Mouse (Mus musculus): ENCODE results near the gene Plcb4. TPM values are rescaled to one million over a fixed set of nuclear protein-coding genes. Genes with fewer than 3 reads are reported as not detected.
"Not testable (repeated sequence)": the region's sequence is repeated elsewhere in the genome, so short reads cannot be mapped to it uniquely, and the experiment has no call there.

The Plcb4 gene
- polyA plus RNA-seq, 1 experiment: 20.3 TPM

GRCm38 (mm10) chr2:135683684-135684440 lies 25.1 kb downstream of the Plcb4 start:
- TF ChIP-seq CTCF (IDR thresholded peaks at IDR 0.05; ENCODE audit: insufficient read depth, low read length) (no peak), POLR2A (IDR thresholded peaks at IDR 0.05; ENCODE audit: borderline replicate concordance, extremely low read depth, low read depth, low read length) (no peak)
- 86% methylated on average over 10 of the region's 10 CpGs for WGBS
- no peak for DNase-seq
- H3K4me3 ChIP-seq (replicated peaks; ENCODE audit: extremely low read depth, low read depth, low read length): no peak overlapping the region
- H3K4me1 ChIP-seq (ENCODE audit: control insufficient read depth, insufficient read depth, low read length): peaks cover 20% of the 10 kb centered on the region

GRCm38 (mm10) chr2:135686692-135687091 lies 27.9 kb downstream of the Plcb4 start:
- DNase-seq: no peak
- Histone ChIP-seq H3K4me1 (ENCODE audit: control insufficient read depth, insufficient read depth, low read length) (peaks cover 10% of the 10 kb centered on the region), H3K4me3 (replicated peaks; ENCODE audit: extremely low read depth, low read depth, low read length) (no peak overlapping the region)
- TF ChIP-seq CTCF (IDR thresholded peaks at IDR 0.05; ENCODE audit: insufficient read depth, low read length) (no peak), POLR2A (IDR thresholded peaks at IDR 0.05; ENCODE audit: borderline replicate concordance, extremely low read depth, low read depth, low read length) (no peak)
- WGBS: 53% methylated on average over 4 of the region's 4 CpGs

GRCm38 (mm10) chr2:135687585-135687984 lies 28.8 kb downstream of the Plcb4 start:
- peak; percentile 29 for DNase-seq
- 72% methylated on average over 5 of the region's 5 CpGs for WGBS
- Histone ChIP-seq H3K4me3 (replicated peaks; ENCODE audit: extremely low read depth, low read depth, low read length) (no peak overlapping the region), H3K4me1 (ENCODE audit: control insufficient read depth, insufficient read depth, low read length) (peaks cover 10% of the 10 kb centered on the region)
- TF ChIP-seq CTCF (IDR thresholded peaks at IDR 0.05; ENCODE audit: insufficient read depth, low read length) (no peak), POLR2A (IDR thresholded peaks at IDR 0.05; ENCODE audit: borderline replicate concordance, extremely low read depth, low read depth, low read length) (no peak)

- WGBS: 35% methylated on average over 12 of the region's 12 CpGs
- Histone ChIP-seq H3K4me3 (replicated peaks; ENCODE audit: extremely low read depth, low read depth, low read length) (no peak overlapping the region), H3K4me1 (ENCODE audit: control insufficient read depth, insufficient read depth, low read length) (peaks cover 8% of the 10 kb centered on the region)
- no peak for TF ChIP-seq CTCF (IDR thresholded peaks at IDR 0.05; ENCODE audit: insufficient read depth, low read length)
- no peak for TF ChIP-seq POLR2A (IDR thresholded peaks at IDR 0.05; ENCODE audit: borderline replicate concordance, extremely low read depth, low read depth, low read length)
- no peak for DNase-seq
Observed at GRCm38 (mm10) chr2:135692568-135693488, 34.0 kb downstream of the Plcb4 start.

GRCm38 (mm10) chr2:135700686-135701413 lies 42.0 kb downstream of the Plcb4 start:
- TF ChIP-seq POLR2A (IDR thresholded peaks at IDR 0.05; ENCODE audit: borderline replicate concordance, extremely low read depth, low read depth, low read length) (no peak), CTCF (IDR thresholded peaks at IDR 0.05; ENCODE audit: insufficient read depth, low read length) (no peak)
- 84% methylated on average over 7 of the region's 7 CpGs for WGBS
- DNase-seq: no peak
- peaks cover 3% of the 10 kb centered on the region; the same call in 1 of the 2 replicates for H3K4me1 ChIP-seq (ENCODE audit: control insufficient read depth, insufficient read depth, low read length)
- no peak overlapping the region for H3K4me3 ChIP-seq (replicated peaks; ENCODE audit: extremely low read depth, low read depth, low read length)

- 89% methylated on average over 5 of the region's 5 CpGs for WGBS
- Histone ChIP-seq H3K4me3 (replicated peaks; ENCODE audit: extremely low read depth, low read depth, low read length) (no peak overlapping the region), H3K4me1 (ENCODE audit: control insufficient read depth, insufficient read depth, low read length) (peaks cover 3% of the 10 kb centered on the region; the same call in 1 of the 2 replicates)
- no peak for TF ChIP-seq CTCF (IDR thresholded peaks at IDR 0.05; ENCODE audit: insufficient read depth, low read length)
- no peak for TF ChIP-seq POLR2A (IDR thresholded peaks at IDR 0.05; ENCODE audit: borderline replicate concordance, extremely low read depth, low read depth, low read length)
- no peak for DNase-seq
Observed at GRCm38 (mm10) chr2:135704673-135705072, 45.9 kb downstream of the Plcb4 start.

GRCm38 (mm10) chr2:135707305-135707704 lies 48.5 kb downstream of the Plcb4 start:
- WGBS: 89% methylated on average over 2 of the region's 2 CpGs
- DNase-seq: no peak
- H3K4me1 ChIP-seq (ENCODE audit: control insufficient read depth, insufficient read depth, low read length): peaks cover 14% of the 10 kb centered on the region
- no peak for TF ChIP-seq CTCF (IDR thresholded peaks at IDR 0.05; ENCODE audit: insufficient read depth, low read length)
- TF ChIP-seq POLR2A (IDR thresholded peaks at IDR 0.05; ENCODE audit: borderline replicate concordance, extremely low read depth, low read depth, low read length): no peak
- no peak overlapping the region for H3K4me3 ChIP-seq (replicated peaks; ENCODE audit: extremely low read depth, low read depth, low read length)

- 73% methylated on average over 3 of the region's 3 CpGs for WGBS
- Histone ChIP-seq H3K4me1 (ENCODE audit: control insufficient read depth, insufficient read depth, low read length) (peaks cover 14% of the 10 kb centered on the region), H3K4me3 (replicated peaks; ENCODE audit: extremely low read depth, low read depth, low read length) (no peak overlapping the region)
- no peak for DNase-seq
- TF ChIP-seq POLR2A (IDR thresholded peaks at IDR 0.05; ENCODE audit: borderline replicate concordance, extremely low read depth, low read depth, low read length) (no peak), CTCF (IDR thresholded peaks at IDR 0.05; ENCODE audit: insufficient read depth, low read length) (no peak)
Observed at GRCm38 (mm10) chr2:135708386-135708785, 49.6 kb downstream of the Plcb4 start.

- no peak for DNase-seq
- H3K4me1 ChIP-seq (ENCODE audit: control insufficient read depth, insufficient read depth, low read length): peaks cover 14% of the 10 kb centered on the region
- TF ChIP-seq CTCF (IDR thresholded peaks at IDR 0.05; ENCODE audit: insufficient read depth, low read length) (no peak), POLR2A (IDR thresholded peaks at IDR 0.05; ENCODE audit: borderline replicate concordance, extremely low read depth, low read depth, low read length) (no peak)
- H3K4me3 ChIP-seq (replicated peaks; ENCODE audit: extremely low read depth, low read depth, low read length): no peak overlapping the region
- 92% methylated on average over 9 of the region's 9 CpGs for WGBS
Observed at GRCm38 (mm10) chr2:135708796-135709195, 50.0 kb downstream of the Plcb4 start.

GRCm38 (mm10) chr2:135709736-135710135 lies 50.9 kb downstream of the Plcb4 start:
- H3K4me1 ChIP-seq (ENCODE audit: control insufficient read depth, insufficient read depth, low read length): peaks cover 14% of the 10 kb centered on the region

More at GRCm38 (mm10) chr2:135709736-135710135, 50.9 kb downstream of the Plcb4 start:
- not testable (repeated sequence) for DNase-seq; H3K4me3 ChIP-seq (replicated peaks; ENCODE audit: extremely low read depth, low read depth, low read length)
